Mouse (Mus musculus) cortical plate, adult 2 months (tissue): ENCODE measurements around the gene Mvb12b.

Experiments
- CTCF ChIP-seq: fragments of 200-500 bp; IDR thresholded peaks from 2 replicates; pipeline ENCODE4 v1.5.1; 2011; ENCODE audit warnings: mild to moderate bottlenecking, control low read depth, low read length; ENCODE audit not compliant: insufficient read depth; ENCODE audit errors: extremely low read depth
- POLR2A ChIP-seq: fragments of 200-500 bp; IDR thresholded peaks from 2 replicates; pipeline ENCODE4 v1.6.1; 2011; ENCODE audit warnings: mild to moderate bottlenecking, low read length, control low read depth; ENCODE audit not compliant: insufficient read depth; ENCODE audit errors: extremely low read depth

GRCm38 (mm10) chr2:33683594-33683993 is 204.2 kb downstream of the Mvb12b start:
- TF ChIP-seq CTCF: no peak
- TF ChIP-seq POLR2A: no peak
